8 mouse cellular contexts compared by ENCODE assay signal in genomic region chr1:128592211-128592741, GRCm38 (mm10). TPM values are rescaled to one million over a fixed set of nuclear protein-coding genes. Genes with fewer than 3 reads are reported as not detected.
DNase-seq lines count a peak whose midpoint lies in the region; TF ChIP-seq lines count a peak whose summit lies in the region.

TSS of gene Cxcr4 (minus strand) at chr1:128592293.

- peaks cover 52% of the 10 kb centered on the region for H3K27me3 ChIP-seq in heart, embryonic 10.5 days (ENCODE audit: insufficient read depth, poor library complexity, severe bottlenecking)
- H3K27me3 ChIP-seq in liver, adult 2 months (ENCODE audit: control insufficient read depth, insufficient read depth, low read length) = peaks cover 8% of the 10 kb centered on the region; the same call in 1 of the 2 replicates

- peaks cover 4% of the 10 kb centered on the region; the same call in 1 of the 2 replicates for H3K36me3 ChIP-seq in heart, embryonic 10.5 days
- no peaks in the 10 kb centered on the region for H3K36me3 ChIP-seq in liver, adult 2 months (ENCODE audit: control insufficient read depth, insufficient read depth, low read length)

- peak within 1 kb of the TSS; percentile 41 for H3K9ac ChIP-seq in liver, adult 2 months (ENCODE audit: low read depth, low read length)

- DNase-seq in cerebellum, adult 8-10 months = peak; percentile 9
- no peak for DNase-seq in cerebellum, adult 9-11 months
- peak; percentile 90 for DNase-seq in heart, embryonic 10.5 days (ENCODE audit: low spot score)
- peak; percentile 80 for DNase-seq in kidney, adult 9 months
- peak; percentile 47 for DNase-seq in liver, adult 2 months (ENCODE audit: extremely low read depth, low read depth, low spot score)
- peak; percentile 90 to 97 for DNase-seq in monocyte, adult 2 months (ENCODE audit: low read depth in 1 of 2, low spot score in 2 of 2)
- peak; percentile 94 for DNase-seq in spleen, postnatal 36 days (ENCODE audit: low spot score in 2 of 2)

- under 1% methylated on average over 27 of the region's 27 CpGs for WGBS in heart, embryonic 10.5 days
- 2% methylated on average over 27 of the region's 27 CpGs for WGBS in liver, adult 2 months

- H3K4me3 ChIP-seq in embryonic fibroblast, embryonic 13.5 days (ENCODE audit: insufficient read depth, low read length) = peak within 1 kb of the TSS; percentile 50
- peak within 1 kb of the TSS; percentile 66 for H3K4me3 ChIP-seq in heart, embryonic 10.5 days
- peak within 1 kb of the TSS; percentile 52 for H3K4me3 ChIP-seq in liver, adult 2 months (ENCODE audit: insufficient read depth, low read depth, low read length)

- no peaks in the 10 kb centered on the region for H3K9me3 ChIP-seq in heart, embryonic 10.5 days

- TF ChIP-seq POLR2A in embryonic fibroblast, embryonic 13.5 days (IDR thresholded peaks at IDR 0.05; ENCODE audit: low read depth, low read length) = no peak
- no peak for TF ChIP-seq POLR2A in liver, adult 2 months (IDR thresholded peaks at IDR 0.05; ENCODE audit: extremely low read depth, insufficient read depth, low read length)

- no peaks in the 10 kb centered on the region for H3K79me2 ChIP-seq in liver, adult 2 months (ENCODE audit: control insufficient read depth, insufficient read depth, low read length)

- no peak for TF ChIP-seq CTCF in embryonic fibroblast, embryonic 13.5 days (IDR thresholded peaks at IDR 0.05; ENCODE audit: borderline replicate concordance, insufficient read depth, low read length)
- TF ChIP-seq CTCF in liver, adult 2 months (IDR thresholded peaks at IDR 0.05; ENCODE audit: low read depth, low read length) = peak; percentile 52

- H3K27ac ChIP-seq in embryonic fibroblast, embryonic 13.5 days (ENCODE audit: insufficient read depth, low read length) = no peak within 1 kb of the TSS
- peak within 1 kb of the TSS; percentile 70 for H3K27ac ChIP-seq in heart, embryonic 10.5 days
- no peak within 1 kb of the TSS for H3K27ac ChIP-seq in liver, adult 2 months (replicated peaks; ENCODE audit: insufficient read depth, low read depth, low read length)

- H3K4me1 ChIP-seq in embryonic fibroblast, embryonic 13.5 days (ENCODE audit: control insufficient read depth, insufficient read depth, low read length) = no peaks in the 10 kb centered on the region
- H3K4me1 ChIP-seq in heart, embryonic 10.5 days = peaks cover 24% of the 10 kb centered on the region
- peaks cover 8% of the 10 kb centered on the region for H3K4me1 ChIP-seq in liver, adult 2 months (ENCODE audit: control insufficient read depth, insufficient read depth, low read length)

RNA-seq across cellular contexts. Expression of gene Cxcr4, which starts in this region (rescaled TPM):
- polyA plus RNA-seq in embryonic fibroblast, embryonic 13.5 days (2011; ENCODE audit: insufficient read length, low read depth, missing spikeins) = 0.84 TPM in 1 of 2 replicates, not detected in the other
- 1.2 and 1.7 TPM in 2 replicates for polyA plus RNA-seq in heart, embryonic 10.5 days (2016; fragmentation: Nextera tagmentation; extraction: Ambion mirVana)
- total RNA-seq in liver, adult 2 months (2014; rRNA removed) = 0.74 and 2.4 TPM in 2 replicates
- polyA plus RNA-seq in liver, adult 2 months (2012; rRNA removed) = 1.8 and 2.4 TPM in 2 replicates
